Mouse (Mus musculus) liver, embryonic 13.5 days (tissue): ENCODE measurements around the gene Kcng3. TPM values are rescaled to one million over a fixed set of nuclear protein-coding genes. Genes with fewer than 3 reads are reported as not detected.

Source experiments
- ATAC-seq: fragments of 200-750 bp; cut with Nextera tagmentation; 2 replicates; pipeline ENCODE4 v1.8.0; 2017; ENCODE audit warnings: low read depth, mild to moderate bottlenecking, moderate number of reproducible peaks, moderate library complexity
- DNase-seq: peaks from one replicate; pipeline ENCODE4 v3.0.0; 2022
- H3K27ac ChIP-seq: fragments of 300-500 bp; sonication (generic); 2 replicates; pipeline ENCODE4 v1.5.1; 2015; ENCODE audit warnings: moderate library complexity, mild to moderate bottlenecking, inconsistent platforms
- H3K27me3 ChIP-seq: fragments of 300-500 bp; sonication (generic); 2 replicates; pipeline ENCODE4 v1.6.1; 2015; ENCODE audit warnings: mild to moderate bottlenecking, inconsistent platforms
- H3K36me3 ChIP-seq: fragments of 300-500 bp; sonication (generic); 2 replicates; pipeline ENCODE4 v1.6.1; 2015; ENCODE audit warnings: mild to moderate bottlenecking, inconsistent platforms
- H3K4me1 ChIP-seq: fragments of 300-500 bp; sonication (generic); replicated peaks from 2 replicates; pipeline ENCODE4 v1.6.1; 2015; ENCODE audit warnings: inconsistent platforms
- H3K4me2 ChIP-seq: fragments of 300-500 bp; sonication (generic); 2 replicates; pipeline ENCODE4 v1.6.1; 2015; ENCODE audit warnings: inconsistent platforms, mild to moderate bottlenecking, moderate library complexity
- H3K4me3 ChIP-seq: fragments of 300-500 bp; sonication (generic); replicated peaks from 2 replicates; pipeline ENCODE4 v1.5.1; 2015; ENCODE audit warnings: mild to moderate bottlenecking, inconsistent platforms
- H3K9ac ChIP-seq: fragments of 300-500 bp; sonication (generic); 2 replicates; pipeline ENCODE4 v1.6.1; 2015; ENCODE audit warnings: mild to moderate bottlenecking, inconsistent platforms
- H3K9me3 ChIP-seq: fragments of 300-500 bp; sonication (generic); replicated peaks from 2 replicates; pipeline ENCODE4 v1.6.1; 2016; ENCODE audit warnings: inconsistent platforms
- WGBS: fragments of 180-500 bp; shearing (Covaris S2); methylation state at CpG from one replicate; pipeline ENCODE4 v1.1.7; 2015; ENCODE audit not compliant: insufficient replicate concordance; 5-methylcytosine and 5-hydroxymethylcytosine counted together
- polyA plus RNA-seq: library from polyadenylated mRNA; unstranded; fragments of >200 nt; fragmentation: Nextera tagmentation; extraction: Ambion mirVana; gene quantifications from 2 replicates; pipeline ENCODE4 v1.2.1, GENCODE M21; 2015

The Kcng3 gene
- polyA plus RNA-seq, 1 experiment from 2014 or later = 0.03 TPM

DNA sequence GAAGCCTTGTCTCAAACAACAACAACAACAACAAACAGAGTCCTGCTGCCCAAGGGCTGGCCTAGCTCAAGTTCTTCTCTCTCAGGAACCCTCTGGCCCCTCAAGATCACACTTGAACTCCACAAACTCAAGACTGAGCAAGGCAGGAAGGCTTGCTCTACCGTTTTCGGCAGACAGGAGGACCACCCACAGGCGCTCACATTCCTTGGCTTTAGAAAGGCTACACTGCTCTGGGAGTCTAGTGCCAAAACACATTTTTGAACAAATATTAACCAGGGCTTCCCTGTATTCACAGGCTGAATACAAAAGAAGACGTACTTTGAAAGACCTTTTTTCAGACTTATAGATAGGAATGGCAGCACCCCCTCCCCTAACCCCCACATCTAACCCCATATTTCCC is 59.3 kb downstream of the Kcng3 start:
- H3K36me3 ChIP-seq = no peaks in the 10 kb centered on the region

DNA sequence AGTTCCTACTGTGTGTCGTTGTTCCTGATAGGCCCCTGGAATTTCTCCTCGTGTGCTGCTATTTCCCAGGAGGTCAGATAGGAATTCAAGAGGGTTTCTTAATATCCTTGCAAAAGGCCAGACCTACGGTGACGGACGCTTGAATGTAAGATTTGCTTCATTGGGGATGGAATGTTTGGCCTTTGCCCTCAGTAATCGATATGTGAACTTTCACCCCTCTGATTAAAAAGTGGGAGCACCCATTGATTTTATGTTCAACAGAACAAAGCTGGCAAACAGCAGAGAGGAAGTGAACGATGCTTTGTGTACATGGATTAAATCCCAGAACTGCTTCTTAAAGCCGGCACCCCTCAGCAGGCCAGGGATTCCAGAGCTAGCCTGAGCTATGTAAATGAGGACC is 64.3 kb downstream of the Kcng3 start:
- Histone ChIP-seq H3K36me3 (no peaks in the 10 kb centered on the region), H3K9me3 (no peaks in the 10 kb centered on the region), H3K9ac (no peak overlapping the region), H3K27me3 (no peaks in the 10 kb centered on the region), H3K4me2 (peak overlapping the region; percentile 21; the same call in 1 of the 2 replicates), H3K4me3 (no peak overlapping the region), H3K4me1 (peaks cover 36% of the 10 kb centered on the region), H3K27ac (peak overlapping the region; percentile 63)
- no peak for ATAC-seq
- WGBS = 70% methylated on average over 8 of the region's 8 CpGs
- no peak for DNase-seq

More for the DNA sequence above, 59.3 kb downstream of the Kcng3 start:
- no peak overlapping the region for H3K4me3 ChIP-seq
- ATAC-seq (0 out of 2 replicates have a peak, but pooled peaks have one; percentile 42), DNase-seq (no peak)
- no peak overlapping the region for H3K27ac ChIP-seq
- WGBS = 57% methylated on average over 4 of the region's 4 CpGs
- no peaks in the 10 kb centered on the region for H3K4me1 ChIP-seq
- no peaks in the 10 kb centered on the region for H3K9me3 ChIP-seq
- H3K27me3 ChIP-seq = no peaks in the 10 kb centered on the region
- no peak overlapping the region for H3K4me2 ChIP-seq
- no peak overlapping the region for H3K9ac ChIP-seq

DNA sequence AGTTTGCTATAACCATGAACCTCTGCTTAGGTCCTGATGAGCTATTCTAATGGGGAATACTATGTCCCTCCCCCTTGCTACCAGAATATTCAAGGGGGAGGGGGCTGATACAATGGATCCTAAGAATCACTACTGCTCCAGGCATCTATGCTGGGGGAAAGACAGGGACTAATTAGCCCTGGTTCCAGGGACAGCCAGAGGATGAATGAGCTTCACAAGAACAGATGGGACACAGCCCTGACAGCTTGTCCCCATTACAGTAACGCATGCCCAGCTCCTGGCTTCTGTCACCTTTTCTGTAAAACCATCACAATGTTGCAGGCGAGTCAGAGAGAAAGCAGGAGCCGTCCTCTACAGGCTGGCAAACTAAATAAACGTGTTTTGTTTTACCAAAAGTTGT is 66.2 kb downstream of the Kcng3 start:
- no peaks in the 10 kb centered on the region for H3K27me3 ChIP-seq
- H3K4me2 ChIP-seq = no peak overlapping the region
- peaks cover 50% of the 10 kb centered on the region for H3K4me1 ChIP-seq
- H3K36me3 ChIP-seq = no peaks in the 10 kb centered on the region
- H3K9ac ChIP-seq = no peak overlapping the region
- no peaks in the 10 kb centered on the region for H3K9me3 ChIP-seq
- no peak for DNase-seq
- 67% methylated on average over 4 of the region's 4 CpGs for WGBS
- ATAC-seq = no peak
- H3K4me3 ChIP-seq = no peak overlapping the region
- no peak overlapping the region for H3K27ac ChIP-seq

DNA sequence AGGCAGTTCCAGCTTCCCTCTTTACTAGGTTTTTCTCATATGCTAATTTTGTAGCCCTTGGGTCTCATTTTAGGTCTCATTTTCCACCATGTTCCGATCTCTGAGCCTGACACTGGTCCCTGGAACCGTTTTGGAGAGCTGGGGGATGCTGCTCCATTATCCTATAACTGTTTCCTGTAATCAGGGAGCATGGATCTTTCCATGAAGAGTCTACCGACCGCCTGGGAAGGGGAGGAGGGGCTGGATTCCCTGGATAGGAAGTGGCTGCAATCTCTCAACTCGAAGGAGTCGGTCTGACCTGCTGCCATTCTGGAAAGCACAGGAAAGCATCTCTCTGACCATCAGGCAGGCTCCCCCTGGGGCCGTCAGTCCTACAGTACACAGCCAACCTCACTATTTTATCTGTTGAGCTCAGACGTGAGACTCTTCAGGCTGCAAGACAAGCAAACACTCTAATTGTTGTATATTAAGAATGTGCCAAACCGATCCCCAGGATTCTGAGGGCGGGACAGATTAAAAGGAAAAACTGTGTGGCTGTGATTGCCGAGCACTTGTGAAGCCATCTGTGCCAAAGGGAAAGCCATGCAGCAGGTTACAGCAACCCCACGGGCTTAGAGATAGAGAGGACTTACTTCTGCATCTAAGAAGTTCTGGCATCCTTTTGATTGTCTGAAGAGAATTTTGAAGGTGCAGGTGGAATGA is 67.4 kb downstream of the Kcng3 start:
- Histone ChIP-seq H3K4me1 (peaks cover 50% of the 10 kb centered on the region), H3K36me3 (no peaks in the 10 kb centered on the region), H3K27ac (0 out of 2 replicates have a peak overlapping the region, but pooled peaks have one; percentile 11), H3K4me2 (peak overlapping the region; percentile 38; the same call in 1 of the 2 replicates), H3K4me3 (no peak overlapping the region), H3K9ac (no peak overlapping the region), H3K27me3 (no peaks in the 10 kb centered on the region), H3K9me3 (no peaks in the 10 kb centered on the region)
- ATAC-seq = no peak
- no peak for DNase-seq
- 39% methylated on average over 12 of the region's 12 CpGs for WGBS

DNA sequence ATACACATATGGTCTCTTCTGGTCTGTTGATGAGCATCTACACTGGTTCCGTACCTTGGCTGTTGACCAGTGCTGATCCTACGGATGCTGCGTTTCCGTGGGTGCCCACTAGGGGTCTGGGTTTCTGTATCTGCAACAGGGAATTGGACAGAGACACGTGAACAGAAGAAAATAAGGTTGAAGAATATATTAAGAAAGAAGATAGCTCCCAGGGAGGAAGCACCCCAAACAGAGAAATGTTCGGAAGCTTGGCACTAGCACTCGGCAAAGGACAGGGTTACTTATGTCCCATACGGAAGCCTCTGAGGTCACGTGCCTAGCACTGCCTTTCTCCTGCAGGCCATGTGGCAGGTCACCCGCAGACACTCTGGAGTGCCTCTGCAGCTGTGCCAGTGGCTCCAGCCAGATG is 68.0 kb downstream of the Kcng3 start:
- peaks cover 50% of the 10 kb centered on the region for H3K4me1 ChIP-seq

DNA sequence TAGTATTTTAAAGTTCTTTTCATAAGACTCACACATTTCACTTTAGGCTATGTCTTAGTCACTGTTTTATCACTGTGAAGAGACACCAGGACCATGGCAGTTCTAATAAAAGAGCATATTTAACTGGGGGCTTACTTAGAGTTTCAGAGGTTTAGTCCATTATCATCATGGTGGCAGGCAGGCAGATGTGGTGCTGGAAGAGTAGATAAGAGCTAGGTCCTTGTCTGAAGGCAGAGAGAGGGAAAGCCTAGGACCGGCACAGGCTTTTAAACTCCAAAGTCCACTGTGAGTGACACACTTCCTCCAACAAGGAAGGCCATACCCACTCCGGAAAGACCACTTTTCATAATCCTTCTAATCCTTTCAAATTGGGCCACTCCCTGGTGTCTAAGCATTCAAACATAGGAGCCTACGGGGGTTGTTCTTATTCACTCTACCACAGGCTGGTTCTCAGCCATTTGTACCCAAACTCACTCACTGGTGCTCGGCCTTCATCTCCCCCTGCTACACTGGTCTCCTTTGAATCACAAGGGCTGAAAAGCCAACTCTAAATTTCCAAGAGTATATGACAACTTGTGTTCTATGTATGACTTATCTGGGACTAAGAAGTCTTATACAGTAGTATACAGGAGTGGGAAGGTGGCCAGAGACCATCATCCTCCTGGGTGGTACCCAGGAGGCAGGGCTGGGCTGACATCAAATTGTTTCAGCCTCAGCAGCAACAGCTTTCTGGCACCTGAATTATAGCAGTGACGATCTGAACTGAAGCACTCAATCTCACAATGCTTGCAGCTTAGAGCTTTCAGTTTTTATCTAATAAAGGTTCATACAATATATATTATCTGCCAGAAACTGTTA is 69.3 kb downstream of the Kcng3 start:
- 62% methylated on average over 5 of the region's 5 CpGs for whole genome bisulfite sequencing
- H3K9me3 ChIP-seq = no peaks in the 10 kb centered on the region
- peaks cover 50% of the 10 kb centered on the region for H3K4me1 ChIP-seq
- peak; percentile 94 for ATAC-seq
- H3K4me2 ChIP-seq = peak overlapping the region; percentile 45
- no peaks in the 10 kb centered on the region for H3K27me3 ChIP-seq
- no peak overlapping the region for H3K4me3 ChIP-seq
- no peaks in the 10 kb centered on the region for H3K36me3 ChIP-seq
- DNase-seq = peak; percentile 86
- H3K27ac ChIP-seq = peak overlapping the region; percentile 87
- H3K9ac ChIP-seq = peak overlapping the region; percentile 41; the same call in 1 of the 2 replicates

More for the DNA sequence above, 68.0 kb downstream of the Kcng3 start:
- H3K27ac ChIP-seq = 0 out of 2 replicates have a peak overlapping the region, but pooled peaks have one; percentile 11
- H3K9ac ChIP-seq = no peak overlapping the region
- H3K36me3 ChIP-seq = no peaks in the 10 kb centered on the region
- no peaks in the 10 kb centered on the region for H3K9me3 ChIP-seq
- no peak for ATAC-seq
- no peak overlapping the region for H3K4me3 ChIP-seq
- peak; percentile 52 for DNase-seq
- peak overlapping the region; percentile 38; the same call in 1 of the 2 replicates for H3K4me2 ChIP-seq
- no peaks in the 10 kb centered on the region for H3K27me3 ChIP-seq
- WGBS = 46% methylated on average over 10 of the region's 10 CpGs

DNA sequence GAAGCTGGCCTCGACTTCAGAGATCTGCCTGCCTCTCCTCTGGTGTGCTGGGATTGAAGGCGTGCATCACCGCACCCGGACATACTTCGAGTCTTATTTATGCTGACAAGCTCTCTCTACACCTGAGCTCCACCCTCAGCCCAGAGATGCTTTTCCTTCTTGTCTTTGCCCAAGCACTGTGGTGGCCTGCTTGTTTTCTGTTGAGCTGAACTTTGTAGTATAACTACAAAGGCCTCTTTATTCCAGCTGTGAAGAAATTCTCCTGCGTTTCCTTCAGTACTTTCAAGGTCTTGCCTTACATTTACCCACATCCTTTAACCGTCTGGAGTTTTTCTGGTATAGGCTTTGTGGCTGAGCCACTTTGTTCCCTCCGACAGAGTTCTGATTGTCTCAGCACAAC is 72.6 kb downstream of the Kcng3 start:
- no peak overlapping the region for H3K4me2 ChIP-seq
- no peaks in the 10 kb centered on the region for H3K36me3 ChIP-seq
- WGBS = 79% methylated on average over 8 of the region's 8 CpGs
- H3K27ac ChIP-seq = no peak overlapping the region
- H3K27me3 ChIP-seq = no peaks in the 10 kb centered on the region
- H3K4me3 ChIP-seq = no peak overlapping the region
- DNase-seq = no peak
- H3K4me1 ChIP-seq = peaks cover 40% of the 10 kb centered on the region
- H3K9ac ChIP-seq = no peak overlapping the region
- H3K9me3 ChIP-seq = no peaks in the 10 kb centered on the region
- ATAC-seq = no peak

DNA sequence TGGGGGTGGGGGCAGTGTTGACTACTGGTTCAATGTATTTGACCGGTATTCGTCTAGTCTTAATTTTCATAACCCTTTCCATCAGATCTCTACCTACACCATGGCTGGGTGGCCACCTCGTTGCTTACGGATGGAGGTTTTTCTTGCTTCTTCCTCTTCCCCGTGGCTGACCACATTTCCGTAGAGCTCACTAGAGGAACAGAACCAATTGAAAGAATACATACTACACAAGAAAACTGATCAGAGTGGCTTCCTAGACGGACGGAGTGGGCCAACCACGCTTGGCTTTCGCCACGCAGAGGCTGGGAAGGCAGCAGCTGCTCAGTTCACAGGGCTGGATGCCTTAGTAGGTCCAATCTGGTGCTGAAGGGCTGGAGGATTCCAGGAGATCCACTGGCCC is 75.9 kb downstream of the Kcng3 start:
- DNase-seq (no peak), ATAC-seq (no peak)

DNA sequence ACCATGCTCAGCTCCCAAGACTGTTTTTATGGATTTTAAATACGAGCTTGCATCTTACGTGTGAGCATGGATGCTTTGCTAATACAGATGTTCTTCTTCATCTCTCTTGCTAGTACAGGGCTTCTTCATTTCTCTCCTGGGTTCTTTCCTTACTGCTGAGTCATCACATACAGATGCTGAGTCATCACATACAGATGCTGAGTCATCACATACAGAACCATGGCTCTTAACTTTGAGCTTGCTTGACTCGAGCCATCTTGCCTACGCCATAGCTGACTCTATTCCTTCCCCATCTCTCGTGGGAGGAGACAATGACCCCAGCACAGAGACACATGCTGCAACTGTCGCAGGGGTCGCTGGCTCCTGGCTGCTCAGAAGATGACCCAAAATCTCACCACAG is 76.7 kb downstream of the Kcng3 start:
- no peak for ATAC-seq
- H3K9ac ChIP-seq = no peak overlapping the region

More for the DNA sequence above, 75.9 kb downstream of the Kcng3 start:
- WGBS = 57% methylated on average over 11 of the region's 11 CpGs
- Histone ChIP-seq H3K4me1 (peaks cover 8% of the 10 kb centered on the region), H3K9me3 (no peaks in the 10 kb centered on the region), H3K4me2 (no peak overlapping the region), H3K36me3 (no peaks in the 10 kb centered on the region), H3K27ac (no peak overlapping the region), H3K9ac (no peak overlapping the region), H3K4me3 (no peak overlapping the region), H3K27me3 (no peaks in the 10 kb centered on the region)

DNA sequence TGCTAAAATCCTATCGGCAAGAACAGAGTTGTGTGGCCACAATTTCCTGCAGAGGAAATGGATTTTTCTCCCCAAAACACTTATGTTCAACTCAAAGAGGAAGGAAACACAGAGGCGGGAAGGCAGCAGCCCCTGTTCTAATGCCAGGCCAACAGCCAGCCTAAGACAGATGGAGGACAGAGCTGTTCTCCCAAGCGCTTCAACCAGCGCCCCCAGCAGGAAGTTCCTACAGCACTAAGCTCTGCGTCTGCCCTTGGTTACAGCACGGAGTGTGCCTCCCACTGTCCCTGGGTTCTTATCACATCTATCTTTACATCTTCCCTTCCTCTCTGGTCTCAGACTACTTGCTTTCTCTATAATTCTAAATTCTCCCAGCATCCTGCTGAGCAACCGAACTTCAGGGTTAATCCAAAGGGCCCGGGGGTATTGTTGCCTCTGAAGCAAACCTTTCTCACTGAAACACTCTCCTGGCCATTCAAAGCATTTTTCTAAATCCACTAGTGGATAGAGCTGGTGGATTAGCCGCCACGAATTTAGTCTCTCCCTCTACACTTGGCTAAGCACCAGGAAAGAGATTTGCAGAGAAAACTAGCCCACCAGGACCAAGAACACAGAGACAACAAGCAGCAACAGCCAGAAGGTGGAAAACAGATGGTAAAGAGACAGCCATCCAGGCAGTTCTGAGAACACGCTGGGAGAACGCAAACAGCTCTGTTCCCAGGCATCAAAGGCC is 83.0 kb downstream of the Kcng3 start:
- peaks cover 22% of the 10 kb centered on the region for H3K4me1 ChIP-seq
- 22% methylated on average over 12 of the region's 12 CpGs for WGBS
- no peak overlapping the region for H3K27ac ChIP-seq
- H3K4me2 ChIP-seq = peak overlapping the region; percentile 8; the same call in 1 of the 2 replicates
- peaks cover 52% of the 10 kb centered on the region for H3K27me3 ChIP-seq
- no peaks in the 10 kb centered on the region for H3K36me3 ChIP-seq
- H3K4me3 ChIP-seq = no peak overlapping the region
- no peak overlapping the region for H3K9ac ChIP-seq
- no peaks in the 10 kb centered on the region for H3K9me3 ChIP-seq
- ATAC-seq (0 out of 2 replicates have a peak, but pooled peaks have one; percentile 47), DNase-seq (no peak)

More for the DNA sequence above, 76.7 kb downstream of the Kcng3 start:
- peaks cover 8% of the 10 kb centered on the region for H3K4me1 ChIP-seq
- no peaks in the 10 kb centered on the region for H3K36me3 ChIP-seq
- H3K27me3 ChIP-seq = no peaks in the 10 kb centered on the region
- DNase-seq = no peak
- H3K9me3 ChIP-seq = no peaks in the 10 kb centered on the region
- H3K4me2 ChIP-seq = no peak overlapping the region
- H3K4me3 ChIP-seq = no peak overlapping the region
- no peak overlapping the region for H3K27ac ChIP-seq
- WGBS = 79% methylated on average over 7 of the region's 7 CpGs

DNA sequence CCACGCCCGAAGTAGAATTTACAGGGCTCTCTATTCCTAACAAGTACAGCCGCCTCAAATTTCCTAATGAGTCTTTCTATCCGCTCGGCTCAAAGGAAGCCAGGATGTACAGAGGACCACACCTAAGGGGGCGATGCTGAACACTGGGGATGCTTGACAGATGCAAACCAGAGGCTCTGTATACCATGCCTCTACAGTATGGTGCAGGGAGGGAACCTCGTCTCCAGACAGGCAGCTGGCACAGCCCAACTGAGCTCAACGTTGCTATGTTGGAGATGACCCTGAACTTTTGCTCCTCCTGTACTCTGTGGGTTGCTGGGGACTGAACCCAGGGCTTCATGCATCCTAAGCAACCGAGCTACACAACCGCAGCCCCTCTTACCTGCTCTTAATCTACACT is 84.5 kb downstream of the Kcng3 start:
- Histone ChIP-seq H3K27ac (no peak overlapping the region), H3K4me3 (no peak overlapping the region), H3K9me3 (no peaks in the 10 kb centered on the region), H3K4me2 (no peak overlapping the region), H3K27me3 (peaks cover 52% of the 10 kb centered on the region), H3K36me3 (no peaks in the 10 kb centered on the region), H3K9ac (no peak overlapping the region), H3K4me1 (peaks cover 22% of the 10 kb centered on the region)
- 59% methylated on average over 10 of the region's 10 CpGs for whole genome bisulfite sequencing
- DNase-seq (no peak), ATAC-seq (no peak)
